Mouse (Mus musculus) heart, postnatal 0 days (tissue): Measurements from ENCODE around the gene Ap2m1.
"Not testable (repeated sequence)": the region's sequence is repeated elsewhere in the genome, so short reads cannot be mapped to it uniquely, and the experiment has no call there.

Experiments
- CTCF ChIP-seq: IDR thresholded peaks from 2 replicates; pipeline ENCODE4 v1.5.1; 2016; ENCODE audit warnings: antibody characterized with exemption, control low read depth, low read depth
- EP300 ChIP-seq: IDR thresholded peaks from 2 replicates; pipeline ENCODE4 v1.6.1; 2016; ENCODE audit warnings: antibody characterized with exemption, low read depth

GRCm38 (mm10) chr16:20488751-20489150 lies 46.5 kb upstream of the Ap2m1 start:
- TF ChIP-seq EP300, CTCF: not testable (repeated sequence)
